Mouse (Mus musculus): Measurements from ENCODE around the gene AI467606.

The AI467606 gene

DNA sequence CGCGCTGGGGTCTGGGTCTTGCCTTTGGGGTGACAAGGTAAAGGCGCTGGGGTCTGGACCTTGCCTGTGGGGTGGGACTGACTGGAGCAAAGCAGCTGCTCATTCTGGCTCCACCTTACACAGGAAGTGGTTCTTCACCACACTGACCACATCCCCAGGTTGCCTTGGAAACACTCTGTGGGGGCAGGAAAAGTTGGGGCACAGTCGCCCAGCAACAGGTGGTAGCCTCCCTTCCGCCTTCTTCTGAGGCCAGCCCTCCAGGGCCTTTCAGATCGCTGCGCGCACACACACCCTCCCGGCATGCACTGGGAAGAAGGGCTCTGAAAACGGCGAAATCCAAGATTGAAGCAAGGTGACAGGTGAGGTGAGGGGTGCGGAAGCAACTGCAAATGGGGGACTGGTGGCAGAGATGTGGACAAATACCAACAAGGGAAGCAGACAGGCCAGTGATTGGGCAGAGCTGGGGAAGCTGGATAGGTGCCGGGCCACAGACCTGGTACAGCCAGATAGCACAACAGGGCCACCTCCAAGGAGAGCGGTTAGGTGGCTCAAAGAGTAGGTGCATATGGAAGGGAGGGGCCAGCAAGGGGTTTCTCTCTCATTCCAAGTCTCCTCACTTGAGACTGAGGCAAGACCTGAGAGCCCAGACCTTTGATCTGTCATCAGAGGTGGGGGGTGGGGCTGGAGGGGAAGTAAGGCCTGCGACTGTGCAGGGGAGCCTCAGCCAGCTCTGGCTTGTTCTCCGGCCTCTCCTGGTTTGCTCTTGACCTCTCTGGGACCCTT is at the start of gene AI467606:
Gene AI467606 (plus strand): TSS at position 246 of the 783 bp plus-strand sequence.
- Histone ChIP-seq H3K4me1 (replicated peaks; ENCODE audit: low read depth, low read length) (peaks cover 57% of the 10 kb centered on the region), H3K4me3 (replicated peaks; ENCODE audit: low read length) (peak within 1 kb of the TSS; percentile 87), H3K9me3 (ENCODE audit: low read length) (no peaks in the 10 kb centered on the region), H3K36me3 (ENCODE audit: insufficient read depth, low read length) (peaks cover 28% of the 10 kb centered on the region), H3K27me3 (ENCODE audit: insufficient read depth, low read length) (no peaks in the 10 kb centered on the region)
- TF ChIP-seq NANOG (IDR thresholded peaks at IDR 0.05; ENCODE audit: borderline replicate concordance, low read length) (no peak), CTCF (conservative IDR thresholded peaks at IDR 0.05; ENCODE audit: low read length) (no peak), POU5F1 (IDR thresholded peaks at IDR 0.05; ENCODE audit: borderline replicate concordance, low read length) (no peak)

DNA sequence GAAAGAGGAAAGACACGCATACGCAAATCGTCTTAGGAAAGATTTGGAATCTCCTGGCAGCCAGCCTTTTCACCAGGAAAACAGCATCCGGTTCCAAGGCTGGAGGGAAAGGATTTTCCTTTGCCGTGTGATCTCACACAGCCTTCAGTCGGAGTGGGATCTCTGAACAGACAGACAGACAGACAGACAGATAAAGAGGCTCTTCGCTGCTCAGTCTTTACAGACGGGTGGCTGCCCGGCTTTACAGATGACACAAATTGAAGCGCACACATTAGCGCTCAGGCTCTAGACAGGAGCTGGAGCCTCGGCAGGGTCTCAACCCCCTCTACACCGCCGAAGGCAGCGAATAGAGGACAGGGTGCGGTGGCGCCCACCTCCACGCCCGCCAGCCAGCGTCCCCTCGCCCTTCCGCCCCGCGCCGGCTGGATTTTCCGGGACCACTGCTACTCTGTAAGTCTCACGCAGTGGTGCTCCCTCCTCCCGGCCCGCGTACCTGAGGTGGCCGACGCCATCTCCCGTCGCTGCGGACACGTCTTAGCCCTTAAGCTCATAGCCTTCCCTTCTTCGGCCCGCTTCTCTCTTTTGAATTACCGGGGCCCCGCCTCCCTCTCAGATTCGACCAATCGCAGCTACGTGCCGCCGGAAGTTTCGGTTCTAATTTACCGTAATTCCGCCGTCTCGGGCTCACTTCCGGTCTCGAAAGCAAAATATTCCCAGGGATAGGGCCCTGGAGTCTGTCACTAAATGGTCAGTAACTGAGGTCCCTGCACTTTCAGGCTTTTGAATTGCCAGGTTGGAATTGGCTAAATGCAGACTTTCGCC is 49.1 kb upstream of the AI467606 start, which contains the start of gene Kif22:
Gene Kif22 (minus strand): TSS at position 621 of the 822 bp plus-strand sequence.
- H3K9me3 ChIP-seq (ENCODE audit: low read length), result no peaks in the 10 kb centered on the region
- H3K27me3 ChIP-seq (ENCODE audit: insufficient read depth, low read length), result no peaks in the 10 kb centered on the region
- TF ChIP-seq NANOG (IDR thresholded peaks at IDR 0.05; ENCODE audit: borderline replicate concordance, low read length), result no peak
- peaks cover 27% of the 10 kb centered on the region for H3K36me3 ChIP-seq (ENCODE audit: insufficient read depth, low read length)
- peaks cover 53% of the 10 kb centered on the region for H3K4me1 ChIP-seq (replicated peaks; ENCODE audit: low read depth, low read length)
- H3K4me3 ChIP-seq (replicated peaks; ENCODE audit: low read length), result peak within 1 kb of the TSS; percentile 98

- Histone ChIP-seq H3K27me3 (ENCODE audit: insufficient read depth, low read length) (peaks cover 12% of the 10 kb centered on the region), H3K36me3 (ENCODE audit: insufficient read depth, low read length) (no peaks in the 10 kb centered on the region), H3K4me1 (replicated peaks; ENCODE audit: low read depth, low read length) (peaks cover 6% of the 10 kb centered on the region; the same call in 1 of the 2 replicates), H3K9me3 (ENCODE audit: low read length) (no peaks in the 10 kb centered on the region), H3K4me3 (replicated peaks; ENCODE audit: low read length) (no peak overlapping the region)
- TF ChIP-seq POU5F1 (IDR thresholded peaks at IDR 0.05; ENCODE audit: borderline replicate concordance, low read length) (no peak), CTCF (conservative IDR thresholded peaks at IDR 0.05; ENCODE audit: low read length) (no peak), NANOG (IDR thresholded peaks at IDR 0.05; ENCODE audit: borderline replicate concordance, low read length) (no peak)
These were observed 36.1 kb upstream of the AI467606 start for GRCm38 (mm10) chr7:127055026-127055585.

DNA sequence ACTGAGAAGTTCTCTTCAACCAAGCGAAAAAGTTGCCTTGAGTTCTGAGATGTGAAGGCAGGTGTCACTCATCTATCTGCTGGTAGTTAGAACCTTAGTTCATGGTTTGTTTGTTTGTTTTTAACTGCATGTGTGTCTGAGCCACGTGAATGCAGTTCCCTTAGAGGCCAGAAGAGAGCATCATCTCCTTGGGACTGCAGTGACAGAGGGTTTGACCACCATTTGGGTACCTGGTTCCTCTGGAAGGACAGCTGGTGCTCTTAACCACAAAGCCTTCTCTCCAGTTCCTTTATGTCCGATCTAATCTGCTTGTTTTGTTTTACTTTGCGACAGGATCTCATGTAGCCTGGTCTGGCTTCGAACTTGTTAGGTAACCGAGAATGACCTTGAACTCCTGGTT is 25.6 kb upstream of the AI467606 start:
- Histone ChIP-seq H3K36me3 (ENCODE audit: insufficient read depth, low read length) (no peaks in the 10 kb centered on the region), H3K4me3 (replicated peaks; ENCODE audit: low read length) (no peak overlapping the region), H3K4me1 (replicated peaks; ENCODE audit: low read depth, low read length) (peaks cover 11% of the 10 kb centered on the region), H3K9me3 (ENCODE audit: low read length) (no peaks in the 10 kb centered on the region), H3K27me3 (ENCODE audit: insufficient read depth, low read length) (peaks cover 7% of the 10 kb centered on the region)
- TF ChIP-seq CTCF (conservative IDR thresholded peaks at IDR 0.05; ENCODE audit: low read length) (peak; percentile 27), POU5F1 (IDR thresholded peaks at IDR 0.05; ENCODE audit: borderline replicate concordance, low read length) (no peak)

GRCm38 (mm10) chr7:127066317-127066716 is 24.8 kb upstream of the AI467606 start:
- Histone ChIP-seq H3K27me3 (ENCODE audit: insufficient read depth, low read length) (0 out of 2 replicates have a peak, but pooled peaks cover 2% of the 10 kb centered on the region), H3K4me3 (replicated peaks; ENCODE audit: low read length) (no peak overlapping the region), H3K4me1 (replicated peaks; ENCODE audit: low read depth, low read length) (peaks cover 10% of the 10 kb centered on the region), H3K36me3 (ENCODE audit: insufficient read depth, low read length) (no peaks in the 10 kb centered on the region), H3K9me3 (ENCODE audit: low read length) (no peaks in the 10 kb centered on the region)
- TF ChIP-seq NANOG (IDR thresholded peaks at IDR 0.05; ENCODE audit: borderline replicate concordance, low read length) (no peak), CTCF (conservative IDR thresholded peaks at IDR 0.05; ENCODE audit: low read length) (no peak), POU5F1 (IDR thresholded peaks at IDR 0.05; ENCODE audit: borderline replicate concordance, low read length) (no peak)

- Histone ChIP-seq H3K4me1 (replicated peaks; ENCODE audit: low read depth, low read length) (no peaks in the 10 kb centered on the region; the same call in 1 of the 2 replicates), H3K27me3 (ENCODE audit: insufficient read depth, low read length) (0 out of 2 replicates have a peak, but pooled peaks cover 2% of the 10 kb centered on the region), H3K9me3 (ENCODE audit: low read length) (peaks cover 4% of the 10 kb centered on the region; the same call in 1 of the 2 replicates), H3K36me3 (ENCODE audit: insufficient read depth, low read length) (no peaks in the 10 kb centered on the region), H3K4me3 (replicated peaks; ENCODE audit: low read length) (no peak overlapping the region)
- TF ChIP-seq POU5F1 (IDR thresholded peaks at IDR 0.05; ENCODE audit: borderline replicate concordance, low read length) (no peak), NANOG (IDR thresholded peaks at IDR 0.05; ENCODE audit: borderline replicate concordance, low read length) (no peak), CTCF (conservative IDR thresholded peaks at IDR 0.05; ENCODE audit: low read length) (no peak)
These were observed 20.2 kb upstream of the AI467606 start for GRCm38 (mm10) chr7:127070871-127071413.

DNA sequence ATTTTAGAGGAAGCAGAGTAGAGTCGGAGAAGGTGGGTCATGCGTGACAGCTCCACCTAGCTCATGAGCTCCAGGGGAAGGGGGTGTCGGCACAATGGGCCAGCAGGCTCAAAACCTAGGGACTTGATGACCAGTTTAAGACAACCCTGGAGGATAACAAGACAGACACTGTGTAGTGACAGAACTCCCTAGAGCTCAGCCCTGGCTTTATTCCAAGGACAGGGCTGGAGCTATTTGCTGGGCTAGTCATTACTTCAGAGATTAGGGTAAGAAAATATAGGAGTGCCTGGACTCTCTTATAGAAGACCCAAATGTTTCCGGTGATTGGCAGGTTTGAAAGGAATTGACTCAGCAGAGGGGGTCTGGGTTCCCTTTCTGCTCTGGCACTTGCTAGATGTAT is 17.9 kb upstream of the AI467606 start:
- no peak overlapping the region for H3K4me3 ChIP-seq (replicated peaks; ENCODE audit: low read length)
- no peaks in the 10 kb centered on the region for H3K36me3 ChIP-seq (ENCODE audit: insufficient read depth, low read length)
- H3K9me3 ChIP-seq (ENCODE audit: low read length), result peaks cover 4% of the 10 kb centered on the region; the same call in 1 of the 2 replicates
- H3K27me3 ChIP-seq (ENCODE audit: insufficient read depth, low read length), result 0 out of 2 replicates have a peak, but pooled peaks cover 2% of the 10 kb centered on the region
- no peak for TF ChIP-seq POU5F1 (IDR thresholded peaks at IDR 0.05; ENCODE audit: borderline replicate concordance, low read length)
- no peak for TF ChIP-seq NANOG (IDR thresholded peaks at IDR 0.05; ENCODE audit: borderline replicate concordance, low read length)
- H3K4me1 ChIP-seq (replicated peaks; ENCODE audit: low read depth, low read length), result peaks cover 13% of the 10 kb centered on the region

GRCm38 (mm10) chr7:127076188-127076587 is 15.0 kb upstream of the AI467606 start:
- TF ChIP-seq NANOG (IDR thresholded peaks at IDR 0.05; ENCODE audit: borderline replicate concordance, low read length) (no peak), CTCF (conservative IDR thresholded peaks at IDR 0.05; ENCODE audit: low read length) (no peak), POU5F1 (IDR thresholded peaks at IDR 0.05; ENCODE audit: borderline replicate concordance, low read length) (no peak)
- no peaks in the 10 kb centered on the region for H3K36me3 ChIP-seq (ENCODE audit: insufficient read depth, low read length)
- no peak overlapping the region for H3K4me3 ChIP-seq (replicated peaks; ENCODE audit: low read length)
- peaks cover 4% of the 10 kb centered on the region; the same call in 1 of the 2 replicates for H3K9me3 ChIP-seq (ENCODE audit: low read length)
- peaks cover 31% of the 10 kb centered on the region for H3K4me1 ChIP-seq (replicated peaks; ENCODE audit: low read depth, low read length)
- H3K27me3 ChIP-seq (ENCODE audit: insufficient read depth, low read length), result no peaks in the 10 kb centered on the region

Measured in E14TG2a.4 (cell line).